Mouse (Mus musculus): Measurements from ENCODE around the gene Arhgef5. TPM values are rescaled to one million over a fixed set of nuclear protein-coding genes. Genes with fewer than 3 reads are reported as not detected.

Arhgef5 gene
- total RNA-seq, 2 experiments from 2014 or later: 11.6 to 15.4 TPM

DNA sequence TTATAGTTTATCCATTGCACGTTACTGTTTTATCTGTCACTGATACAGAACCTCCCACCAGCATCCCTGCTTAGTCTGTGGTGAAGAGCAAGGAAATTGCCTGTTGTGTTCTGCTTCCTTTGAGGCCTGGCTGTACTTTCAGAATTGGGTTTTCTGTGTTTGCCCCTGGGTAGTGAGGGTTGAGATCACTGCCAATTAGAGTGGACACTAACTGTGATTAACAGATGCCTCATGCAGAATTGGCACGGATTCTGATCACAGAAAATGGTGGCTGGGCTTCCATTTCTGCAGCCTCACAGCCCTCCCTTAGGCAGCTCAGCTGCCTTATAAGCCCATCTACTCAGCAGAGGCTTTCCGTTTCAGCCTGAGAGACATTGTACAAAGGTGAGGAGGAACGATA, 68.1 kb downstream of the Arhgef5 start:
- no peak for DNase-seq

DNA sequence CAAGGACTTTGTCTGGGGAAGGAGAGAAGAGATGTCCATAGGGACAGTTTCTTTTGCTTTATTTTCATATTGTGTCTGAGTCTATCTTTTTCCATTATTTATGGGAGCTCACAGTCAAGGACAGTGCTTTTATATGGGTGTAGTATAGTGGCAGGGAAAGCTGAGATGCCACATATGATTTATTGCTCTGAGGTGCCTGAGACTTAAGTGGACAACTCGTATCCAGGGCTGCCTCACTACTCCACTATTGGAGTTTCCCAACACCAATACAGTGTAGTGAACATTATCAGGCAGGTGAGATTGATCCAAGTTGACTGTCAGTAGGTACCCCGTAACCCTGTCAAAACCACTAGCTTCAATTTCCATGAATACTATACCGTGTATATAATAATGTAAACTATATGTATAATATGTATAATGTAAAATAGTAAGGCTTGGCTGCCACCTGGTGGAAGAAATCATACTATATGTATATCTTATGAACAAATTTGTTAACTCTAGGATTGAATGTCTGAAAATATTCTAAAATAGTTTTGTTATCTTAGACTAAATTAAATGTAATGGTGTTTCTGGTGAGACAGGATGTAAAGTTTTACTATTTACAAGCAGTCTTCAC, 70.3 kb downstream of the Arhgef5 start:
- DNase-seq: no peak

DNA sequence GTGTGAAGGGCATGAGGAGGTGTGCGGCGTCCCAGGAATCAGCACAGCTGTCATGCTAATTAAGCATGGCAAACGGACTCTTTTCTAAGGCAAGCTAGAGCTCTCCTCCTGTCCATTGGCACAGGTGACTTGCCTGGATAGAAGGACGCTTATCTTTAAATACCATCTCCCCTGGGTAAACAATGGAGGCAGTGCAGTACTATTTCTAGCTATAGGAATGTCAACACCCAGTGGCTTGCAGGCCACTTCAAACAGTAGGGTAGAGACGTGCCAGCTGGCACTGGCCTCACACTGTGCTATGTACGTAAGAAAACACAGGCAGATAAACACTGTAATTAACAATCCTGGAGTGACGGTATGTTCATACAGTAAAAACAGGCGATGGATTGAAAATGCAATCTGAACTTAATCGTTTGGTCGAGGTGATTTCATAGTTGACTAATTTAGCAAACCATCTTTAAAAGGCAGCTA, 72.1 kb downstream of the Arhgef5 start:
- peak; percentile 22 for DNase-seq

DNA sequence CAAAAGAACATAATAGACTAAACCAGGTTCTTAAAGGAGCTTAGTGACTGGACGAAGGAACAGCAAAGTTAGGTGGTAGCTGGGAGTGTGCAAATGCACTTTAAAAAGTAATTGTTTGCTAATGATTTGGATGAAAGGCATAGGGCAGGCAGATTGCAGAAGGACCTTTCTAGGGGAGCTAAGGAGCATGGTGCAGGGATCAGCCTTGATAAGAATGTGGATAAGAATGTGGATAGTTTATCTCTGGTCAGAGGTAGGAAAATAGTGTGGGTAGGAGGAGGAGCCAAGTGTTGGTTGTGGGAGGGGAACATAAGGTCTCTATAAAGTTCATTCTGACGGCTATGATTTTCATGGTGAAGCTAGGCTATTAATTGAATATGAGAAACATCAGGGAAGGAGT, 73.4 kb downstream of the Arhgef5 start:
- DNase-seq: no peak

Other genes starting within 250 kb of the Arhgef5 start
- gene Olfr441, start 159.2 kb upstream of the Arhgef5 start, total RNA-seq (2021): not detected
- gene Olfr237-ps1, start 119.0 kb upstream of the Arhgef5 start, total RNA-seq (2021): not detected
- not detected for gene Olfr437, start 102.3 kb upstream of the Arhgef5 start, total RNA-seq (2021)
- not detected for gene Olfr13, start 93.4 kb upstream of the Arhgef5 start, total RNA-seq (2021)
- not detected for gene Olfr435, start 68.4 kb upstream of the Arhgef5 start, total RNA-seq (2021)
- not detected for gene Olfr434, start 52.6 kb upstream of the Arhgef5 start, total RNA-seq (2021)
- not detected for gene Olfr47, start 34.1 kb upstream of the Arhgef5 start, total RNA-seq (2021)
- gene Nobox, start 44.0 kb downstream of the Arhgef5 start, total RNA-seq (2021): not detected